Mouse (Mus musculus) heart, postnatal 0 days (tissue): ENCODE measurements at regions not wholly inside any gene's neighbourhood (a gene's known extent, or its start where the extent isn't known, plus 50 kb on each side); places are given as distances from the start of the nearest gene placed in this dataset.

Source experiments
- ATAC-seq: fragments of 200-750 bp; cut with Nextera tagmentation; 2 replicates; pipeline ENCODE4 v1.8.0; 2017; ENCODE audit warnings: low read depth, moderate number of reproducible peaks, moderate library complexity; ENCODE audit not compliant: insufficient read depth
- DNase-seq: peaks from one replicate; pipeline ENCODE4 v3.0.0-alpha.2; 2016; ENCODE audit warnings: low spot score
- H3K27ac ChIP-seq: fragments of 300-500 bp; sonication (generic); 2 replicates; pipeline ENCODE4 v1.5.1; 2014; ENCODE audit warnings: low read depth, mild to moderate bottlenecking
- H3K27me3 ChIP-seq: fragments of 300-500 bp; sonication (generic); 2 replicates; pipeline ENCODE4 v1.6.1; 2014; ENCODE audit warnings: low read length, mixed read lengths; ENCODE audit not compliant: control insufficient read depth, insufficient read depth
- H3K36me3 ChIP-seq: fragments of 300-500 bp; sonication (generic); replicated peaks from 2 replicates; pipeline ENCODE4 v1.6.1; 2014; ENCODE audit warnings: low read length, mixed read lengths; ENCODE audit not compliant: control insufficient read depth, insufficient read depth
- H3K4me1 ChIP-seq: fragments of 300-500 bp; sonication (generic); 2 replicates; pipeline ENCODE4 v1.6.1; 2014; ENCODE audit warnings: antibody characterized with exemption; ENCODE audit not compliant: control insufficient read depth, insufficient read depth
- H3K4me2 ChIP-seq: fragments of 300-500 bp; sonication (generic); 2 replicates; pipeline ENCODE4 v1.6.1; 2014; ENCODE audit warnings: low read depth, mild to moderate bottlenecking, low read length, moderate library complexity
- H3K4me3 ChIP-seq: fragments of 300-500 bp; sonication (generic); 2 replicates; pipeline ENCODE4 v1.5.1; 2014; ENCODE audit warnings: low read depth, low read length
- H3K9ac ChIP-seq: fragments of 300-500 bp; sonication (generic); replicated peaks from 2 replicates; pipeline ENCODE4 v1.6.1; 2014; ENCODE audit warnings: low read depth, low read length, mixed read lengths
- H3K9me3 ChIP-seq: fragments of 300-500 bp; sonication (generic); replicated peaks from 2 replicates; pipeline ENCODE4 v1.6.1; 2016; ENCODE audit warnings: low read length; ENCODE audit not compliant: control insufficient read depth
- CTCF ChIP-seq: IDR thresholded peaks from 2 replicates; pipeline ENCODE4 v1.5.1; 2016; ENCODE audit warnings: antibody characterized with exemption, control low read depth, low read depth
- EP300 ChIP-seq: IDR thresholded peaks from 2 replicates; pipeline ENCODE4 v1.6.1; 2016; ENCODE audit warnings: antibody characterized with exemption, low read depth
- WGBS: fragments of 180-500 bp; shearing (Covaris S2); extraction: QIAGEN DNeasy Blood & Tissue Kit; methylation state at CpG from one replicate; pipeline ENCODE4 v1.1.7; 2014; 5-methylcytosine and 5-hydroxymethylcytosine counted together

- no peak for DNase-seq
- no peaks in the 10 kb centered on the region for H3K27me3 ChIP-seq
- ATAC-seq: no peak
- peaks cover 9% of the 10 kb centered on the region; the same call in 1 of the 2 replicates for H3K9me3 ChIP-seq
- no peak for TF ChIP-seq CTCF
- no peak for TF ChIP-seq EP300
- no peak overlapping the region for H3K4me2 ChIP-seq
- H3K9ac ChIP-seq: no peak overlapping the region
- H3K27ac ChIP-seq: no peak overlapping the region
- H3K4me1 ChIP-seq: no peaks in the 10 kb centered on the region
- WGBS: 67% methylated on average over 3 of the region's 3 CpGs
- no peaks in the 10 kb centered on the region for H3K36me3 ChIP-seq
- no peak overlapping the region for H3K4me3 ChIP-seq
Observed at GRCm38 (mm10) chr1:169140056-169140455, 391.2 kb downstream of the Nuf2 start.

GRCm38 (mm10) chr1:169139507-169139906 is 391.8 kb downstream of the Nuf2 start:
- no peak for ATAC-seq
- H3K4me3 ChIP-seq: no peak overlapping the region

GRCm38 (mm10) chr1:169139184-169139486 is 392.1 kb downstream of the Nuf2 start:
- 70% methylated on average over 2 of the region's 2 CpGs for WGBS
- no peaks in the 10 kb centered on the region for H3K4me1 ChIP-seq
- H3K27me3 ChIP-seq: no peaks in the 10 kb centered on the region
- H3K9ac ChIP-seq: no peak overlapping the region
- H3K4me3 ChIP-seq: no peak overlapping the region
- peaks cover 9% of the 10 kb centered on the region; the same call in 1 of the 2 replicates for H3K9me3 ChIP-seq
- H3K27ac ChIP-seq: no peak overlapping the region
- TF ChIP-seq CTCF: no peak
- no peak for TF ChIP-seq EP300
- DNase-seq (no peak), ATAC-seq (no peak)
- H3K36me3 ChIP-seq: no peaks in the 10 kb centered on the region
- H3K4me2 ChIP-seq: no peak overlapping the region

More at GRCm38 (mm10) chr1:169139507-169139906, 391.8 kb downstream of the Nuf2 start:
- Histone ChIP-seq H3K36me3 (no peaks in the 10 kb centered on the region), H3K27me3 (no peaks in the 10 kb centered on the region), H3K27ac (no peak overlapping the region), H3K9ac (no peak overlapping the region), H3K4me2 (no peak overlapping the region), H3K4me1 (no peaks in the 10 kb centered on the region), H3K9me3 (peaks cover 9% of the 10 kb centered on the region; the same call in 1 of the 2 replicates)
- no peak for DNase-seq
- TF ChIP-seq CTCF (no peak), EP300 (no peak)
- 37% methylated on average over 5 of the region's 5 CpGs for WGBS

- no peak for TF ChIP-seq EP300
- no peak for TF ChIP-seq CTCF
- H3K9ac ChIP-seq: no peak overlapping the region
- no peaks in the 10 kb centered on the region for H3K4me1 ChIP-seq
- DNase-seq (no peak), ATAC-seq (no peak)
- no peaks in the 10 kb centered on the region for H3K27me3 ChIP-seq
- 60% methylated on average over 6 of the region's 6 CpGs for WGBS
- no peaks in the 10 kb centered on the region for H3K36me3 ChIP-seq
- H3K9me3 ChIP-seq: peaks cover 6% of the 10 kb centered on the region; the same call in 1 of the 2 replicates
- H3K4me2 ChIP-seq: no peak overlapping the region
- H3K27ac ChIP-seq: no peak overlapping the region
- H3K4me3 ChIP-seq: no peak overlapping the region
Observed at GRCm38 (mm10) chr1:169138404-169139183, 392.7 kb downstream of the Nuf2 start.

GRCm38 (mm10) chr1:169135542-169135941 is 395.7 kb downstream of the Nuf2 start:
- H3K9me3 ChIP-seq: no peaks in the 10 kb centered on the region
- H3K9ac ChIP-seq: no peak overlapping the region
- no peaks in the 10 kb centered on the region for H3K36me3 ChIP-seq
- no peak for ATAC-seq
- H3K4me1 ChIP-seq: no peaks in the 10 kb centered on the region
- H3K27ac ChIP-seq: no peak overlapping the region
- H3K4me3 ChIP-seq: no peak overlapping the region
- DNase-seq: no peak
- no peak for TF ChIP-seq EP300
- TF ChIP-seq CTCF: no peak
- H3K27me3 ChIP-seq: no peaks in the 10 kb centered on the region
- no peak overlapping the region for H3K4me2 ChIP-seq

- Histone ChIP-seq H3K4me1 (no peaks in the 10 kb centered on the region), H3K9me3 (no peaks in the 10 kb centered on the region), H3K4me2 (no peak overlapping the region), H3K4me3 (no peak overlapping the region), H3K27me3 (no peaks in the 10 kb centered on the region), H3K36me3 (no peaks in the 10 kb centered on the region), H3K9ac (no peak overlapping the region), H3K27ac (no peak overlapping the region)
- DNase-seq: no peak
- 48% methylated on average over 4 of the region's 4 CpGs for WGBS
- TF ChIP-seq CTCF (no peak), EP300 (no peak)
- no peak for ATAC-seq
Observed at GRCm38 (mm10) chr1:169103669-169104068, 427.6 kb downstream of the Nuf2 start.
